Mouse (Mus musculus): Measurements from ENCODE around the gene Cuedc2. TPM values are rescaled to one million over a fixed set of nuclear protein-coding genes. Genes with fewer than 3 reads are reported as not detected.

Cuedc2 gene
- polyA plus RNA-seq (2015; fragmentation: Nextera tagmentation; extraction: Ambion mirVana): 127 and 132 TPM in 2 replicates

GRCm38 (mm10) chr19:46338331-46338936, at the start of gene Cuedc2:
TSS of gene Cuedc2 (minus strand) at chr19:46338702.
- no peaks in the 10 kb centered on the region for H3K36me3 ChIP-seq (ENCODE audit: control insufficient read depth, insufficient read depth, low read length)
- peaks cover 3% of the 10 kb centered on the region; the same call in 1 of the 2 replicates for H3K27me3 ChIP-seq (replicated peaks; ENCODE audit: control insufficient read depth, insufficient read depth, low read length)
- peak; percentile 87 for ATAC-seq
- peak within 1 kb of the TSS; percentile 85 for H3K4me3 ChIP-seq (ENCODE audit: low read length)
- H3K4me2 ChIP-seq (ENCODE audit: low read depth, low read length): peak within 1 kb of the TSS; percentile 81
- H3K9ac ChIP-seq (ENCODE audit: low read depth, low read length): peak within 1 kb of the TSS; percentile 86
- peak within 1 kb of the TSS; percentile 45 for H3K27ac ChIP-seq (ENCODE audit: low read length)
- under 1% methylated on average over 31 of the region's 31 CpGs for WGBS
- H3K9me3 ChIP-seq (ENCODE audit: control insufficient read depth, low read length): no peaks in the 10 kb centered on the region
- H3K4me1 ChIP-seq (ENCODE audit: control insufficient read depth, insufficient read depth, low read length): peaks cover 16% of the 10 kb centered on the region

- Histone ChIP-seq H3K27me3 (replicated peaks; ENCODE audit: control insufficient read depth, insufficient read depth, low read length) (no peaks in the 10 kb centered on the region), H3K9me3 (ENCODE audit: control insufficient read depth, low read length) (no peaks in the 10 kb centered on the region), H3K4me3 (ENCODE audit: low read length) (no peak overlapping the region), H3K4me1 (ENCODE audit: control insufficient read depth, insufficient read depth, low read length) (no peaks in the 10 kb centered on the region), H3K4me2 (ENCODE audit: low read depth, low read length) (no peak overlapping the region), H3K9ac (ENCODE audit: low read depth, low read length) (no peak overlapping the region), H3K27ac (ENCODE audit: low read length) (no peak overlapping the region), H3K36me3 (ENCODE audit: control insufficient read depth, insufficient read depth, low read length) (peaks cover 47% of the 10 kb centered on the region)
- 88% methylated on average over 9 of the region's 9 CpGs for WGBS
- ATAC-seq: no peak
Observed at GRCm38 (mm10) chr19:46382275-46382674, 43.8 kb upstream of the Cuedc2 start.

GRCm38 (mm10) chr19:46375891-46376290, 37.4 kb upstream of the Cuedc2 start:
- Histone ChIP-seq H3K4me2 (ENCODE audit: low read depth, low read length) (no peak overlapping the region), H3K36me3 (ENCODE audit: control insufficient read depth, insufficient read depth, low read length) (peaks cover 16% of the 10 kb centered on the region), H3K4me1 (ENCODE audit: control insufficient read depth, insufficient read depth, low read length) (no peaks in the 10 kb centered on the region), H3K9me3 (ENCODE audit: control insufficient read depth, low read length) (no peaks in the 10 kb centered on the region), H3K27me3 (replicated peaks; ENCODE audit: control insufficient read depth, insufficient read depth, low read length) (no peaks in the 10 kb centered on the region), H3K27ac (ENCODE audit: low read length) (no peak overlapping the region), H3K4me3 (ENCODE audit: low read length) (no peak overlapping the region), H3K9ac (ENCODE audit: low read depth, low read length) (no peak overlapping the region)
- WGBS: 27% methylated on average over 4 of the region's 4 CpGs
- ATAC-seq: no peak

- no peak for ATAC-seq
Observed at GRCm38 (mm10) chr19:46375489-46375888, 37.0 kb upstream of the Cuedc2 start.

DNA sequence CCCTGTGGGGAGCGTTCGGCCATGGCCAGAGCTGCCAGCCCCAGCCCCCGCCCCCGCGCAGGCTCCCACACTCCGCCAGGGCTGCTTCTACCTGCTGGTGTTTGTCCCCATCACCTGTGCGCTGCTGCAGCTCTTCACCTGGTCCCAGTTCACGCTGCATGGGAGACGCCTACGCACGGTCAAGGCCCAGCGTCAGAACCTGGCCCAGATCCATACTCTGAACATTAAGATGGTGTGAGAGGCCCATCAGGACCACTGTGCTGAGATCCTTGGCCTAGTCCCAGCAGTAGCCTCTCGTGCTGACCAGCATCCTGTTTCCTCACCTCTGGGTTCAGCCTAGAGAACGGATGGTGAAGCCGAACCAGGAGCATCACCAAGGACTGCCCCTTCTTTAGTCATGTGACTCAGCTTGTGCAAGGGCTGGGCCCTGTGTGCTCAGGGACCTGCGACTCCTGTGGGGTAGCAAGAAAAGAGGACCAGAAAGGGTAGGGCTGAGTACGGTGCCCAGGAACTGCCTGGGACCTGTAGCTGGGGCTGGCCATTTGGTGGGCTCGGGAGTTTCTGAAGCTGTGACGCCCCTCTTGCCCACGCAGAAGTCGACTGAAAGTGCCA, 36.1 kb upstream of the Cuedc2 start:
- H3K36me3 ChIP-seq (ENCODE audit: control insufficient read depth, insufficient read depth, low read length): peaks cover 10% of the 10 kb centered on the region
- WGBS: 56% methylated on average over 21 of the region's 21 CpGs
- H3K9ac ChIP-seq (ENCODE audit: low read depth, low read length): no peak overlapping the region
- no peaks in the 10 kb centered on the region for H3K27me3 ChIP-seq (replicated peaks; ENCODE audit: control insufficient read depth, insufficient read depth, low read length)
- H3K4me2 ChIP-seq (ENCODE audit: low read depth, low read length): no peak overlapping the region
- no peak overlapping the region for H3K4me3 ChIP-seq (ENCODE audit: low read length)
- ATAC-seq: peak; percentile 26; the same call in 1 of the 2 replicates
- H3K4me1 ChIP-seq (ENCODE audit: control insufficient read depth, insufficient read depth, low read length): no peaks in the 10 kb centered on the region
- H3K27ac ChIP-seq (ENCODE audit: low read length): no peak overlapping the region
- no peaks in the 10 kb centered on the region for H3K9me3 ChIP-seq (ENCODE audit: control insufficient read depth, low read length)

More at GRCm38 (mm10) chr19:46375489-46375888, 37.0 kb upstream of the Cuedc2 start:
- Histone ChIP-seq H3K27ac (ENCODE audit: low read length) (no peak overlapping the region), H3K27me3 (replicated peaks; ENCODE audit: control insufficient read depth, insufficient read depth, low read length) (no peaks in the 10 kb centered on the region), H3K4me2 (ENCODE audit: low read depth, low read length) (no peak overlapping the region), H3K4me3 (ENCODE audit: low read length) (no peak overlapping the region), H3K9ac (ENCODE audit: low read depth, low read length) (no peak overlapping the region), H3K9me3 (ENCODE audit: control insufficient read depth, low read length) (no peaks in the 10 kb centered on the region), H3K36me3 (ENCODE audit: control insufficient read depth, insufficient read depth, low read length) (peaks cover 14% of the 10 kb centered on the region), H3K4me1 (ENCODE audit: control insufficient read depth, insufficient read depth, low read length) (no peaks in the 10 kb centered on the region)
- WGBS: 57% methylated on average over 5 of the region's 5 CpGs

DNA sequence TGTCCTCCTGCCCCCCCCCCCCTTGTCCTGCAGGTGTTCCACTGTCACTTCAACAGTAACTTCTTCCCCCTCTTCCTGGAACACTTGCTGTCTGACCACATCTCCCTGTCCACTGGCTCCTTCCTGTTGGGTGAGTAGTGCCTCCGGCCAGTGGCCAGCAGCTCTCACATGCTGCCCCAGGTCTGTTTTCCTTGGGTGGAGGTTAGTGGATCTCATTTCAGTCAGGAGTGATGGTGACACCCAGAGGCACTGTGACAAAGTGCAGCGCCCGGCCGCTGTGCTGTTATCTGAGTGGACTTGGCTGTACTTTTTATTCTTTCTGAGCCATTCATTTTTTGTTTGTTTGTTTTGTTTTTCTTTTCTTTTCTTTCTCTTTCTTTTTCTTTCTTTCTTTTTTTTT, 30.7 kb upstream of the Cuedc2 start:
- H3K4me3 ChIP-seq (ENCODE audit: low read length): no peak overlapping the region
- no peaks in the 10 kb centered on the region; the same call in 1 of the 2 replicates for H3K9me3 ChIP-seq (ENCODE audit: control insufficient read depth, low read length)
- no peak overlapping the region for H3K9ac ChIP-seq (ENCODE audit: low read depth, low read length)
- ATAC-seq: peak; percentile 74; the same call in 1 of the 2 replicates
- no peaks in the 10 kb centered on the region for H3K36me3 ChIP-seq (ENCODE audit: control insufficient read depth, insufficient read depth, low read length)
- no peak overlapping the region for H3K27ac ChIP-seq (ENCODE audit: low read length)
- H3K4me2 ChIP-seq (ENCODE audit: low read depth, low read length): no peak overlapping the region
- no peaks in the 10 kb centered on the region for H3K27me3 ChIP-seq (replicated peaks; ENCODE audit: control insufficient read depth, insufficient read depth, low read length)
- WGBS: 19% methylated on average over 4 of the region's 4 CpGs
- H3K4me1 ChIP-seq (ENCODE audit: control insufficient read depth, insufficient read depth, low read length): no peaks in the 10 kb centered on the region

GRCm38 (mm10) chr19:46367798-46368590, 29.5 kb upstream of the Cuedc2 start:
- no peaks in the 10 kb centered on the region for H3K36me3 ChIP-seq (ENCODE audit: control insufficient read depth, insufficient read depth, low read length)
- H3K4me2 ChIP-seq (ENCODE audit: low read depth, low read length): no peak overlapping the region
- no peak overlapping the region for H3K27ac ChIP-seq (ENCODE audit: low read length)
- WGBS: 83% methylated on average over 23 of the region's 23 CpGs
- ATAC-seq: no peak
- no peak overlapping the region for H3K9ac ChIP-seq (ENCODE audit: low read depth, low read length)
- H3K4me1 ChIP-seq (ENCODE audit: control insufficient read depth, insufficient read depth, low read length): no peaks in the 10 kb centered on the region
- H3K4me3 ChIP-seq (ENCODE audit: low read length): no peak overlapping the region
- H3K9me3 ChIP-seq (ENCODE audit: control insufficient read depth, low read length): no peaks in the 10 kb centered on the region; the same call in 1 of the 2 replicates
- no peaks in the 10 kb centered on the region for H3K27me3 ChIP-seq (replicated peaks; ENCODE audit: control insufficient read depth, insufficient read depth, low read length)

DNA sequence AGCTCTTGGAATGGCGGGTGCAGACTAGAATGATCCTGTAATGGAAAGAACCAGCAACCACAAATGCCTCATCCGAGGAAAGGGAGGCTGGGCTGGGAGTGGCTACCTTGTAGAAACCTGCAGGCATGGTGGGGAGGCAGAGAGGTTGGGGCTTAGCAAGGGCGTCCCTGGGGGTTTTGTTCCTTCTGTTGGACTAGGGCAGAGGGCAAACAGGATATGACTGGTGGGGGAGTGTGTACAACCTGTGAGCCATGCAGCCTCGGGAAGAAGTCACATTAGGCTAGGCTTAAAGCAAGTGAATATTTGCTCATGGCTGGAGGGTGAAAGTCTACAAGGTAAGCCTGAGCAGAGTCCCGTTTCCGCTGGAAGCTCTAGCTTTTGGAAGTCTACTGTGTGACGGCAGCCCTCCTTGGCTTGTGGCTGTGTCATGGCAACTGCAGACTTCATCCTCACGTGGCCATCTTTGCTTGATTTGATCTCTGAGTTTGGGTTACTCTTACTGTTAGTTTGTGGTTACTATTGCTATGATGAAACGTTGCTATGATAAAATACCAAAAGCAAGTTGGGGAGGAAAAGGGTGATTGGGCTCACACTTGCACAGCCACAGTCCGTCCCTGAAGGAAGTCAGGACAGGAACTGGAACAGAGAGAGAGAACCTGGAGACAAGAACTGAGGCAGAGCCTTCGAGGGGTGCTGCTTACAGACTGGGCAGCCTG, 24.9 kb upstream of the Cuedc2 start:
- H3K4me1 ChIP-seq (ENCODE audit: control insufficient read depth, insufficient read depth, low read length): no peaks in the 10 kb centered on the region; the same call in 1 of the 2 replicates
- no peaks in the 10 kb centered on the region for H3K27me3 ChIP-seq (replicated peaks; ENCODE audit: control insufficient read depth, insufficient read depth, low read length)
- H3K27ac ChIP-seq (ENCODE audit: low read length): no peak overlapping the region
- no peak for ATAC-seq
- H3K4me2 ChIP-seq (ENCODE audit: low read depth, low read length): no peak overlapping the region
- H3K9ac ChIP-seq (ENCODE audit: low read depth, low read length): no peak overlapping the region
- no peaks in the 10 kb centered on the region for H3K9me3 ChIP-seq (ENCODE audit: control insufficient read depth, low read length)
- WGBS: 85% methylated on average over 11 of the region's 11 CpGs
- no peak overlapping the region for H3K4me3 ChIP-seq (ENCODE audit: low read length)
- H3K36me3 ChIP-seq (ENCODE audit: control insufficient read depth, insufficient read depth, low read length): no peaks in the 10 kb centered on the region

- H3K9ac ChIP-seq (ENCODE audit: low read depth, low read length): no peak overlapping the region
- no peak for ATAC-seq
- H3K4me1 ChIP-seq (ENCODE audit: control insufficient read depth, insufficient read depth, low read length): peaks cover 5% of the 10 kb centered on the region; the same call in 1 of the 2 replicates
- WGBS: 85% methylated on average over 8 of the region's 8 CpGs
- no peaks in the 10 kb centered on the region for H3K27me3 ChIP-seq (replicated peaks; ENCODE audit: control insufficient read depth, insufficient read depth, low read length)
- H3K36me3 ChIP-seq (ENCODE audit: control insufficient read depth, insufficient read depth, low read length): no peaks in the 10 kb centered on the region
- no peak overlapping the region for H3K4me3 ChIP-seq (ENCODE audit: low read length)
- no peak overlapping the region for H3K27ac ChIP-seq (ENCODE audit: low read length)
- H3K9me3 ChIP-seq (ENCODE audit: control insufficient read depth, low read length): no peaks in the 10 kb centered on the region
- no peak overlapping the region for H3K4me2 ChIP-seq (ENCODE audit: low read depth, low read length)
Observed at GRCm38 (mm10) chr19:46362104-46362503, 23.6 kb upstream of the Cuedc2 start.
